Mouse (Mus musculus): ENCODE data around the gene Stxbp2. TPM values are rescaled to one million over a fixed set of nuclear protein-coding genes. Genes with fewer than 3 reads are reported as not detected.

The Stxbp2 gene
- polyA plus RNA-seq, 1 experiment, result 117 TPM

DNA sequence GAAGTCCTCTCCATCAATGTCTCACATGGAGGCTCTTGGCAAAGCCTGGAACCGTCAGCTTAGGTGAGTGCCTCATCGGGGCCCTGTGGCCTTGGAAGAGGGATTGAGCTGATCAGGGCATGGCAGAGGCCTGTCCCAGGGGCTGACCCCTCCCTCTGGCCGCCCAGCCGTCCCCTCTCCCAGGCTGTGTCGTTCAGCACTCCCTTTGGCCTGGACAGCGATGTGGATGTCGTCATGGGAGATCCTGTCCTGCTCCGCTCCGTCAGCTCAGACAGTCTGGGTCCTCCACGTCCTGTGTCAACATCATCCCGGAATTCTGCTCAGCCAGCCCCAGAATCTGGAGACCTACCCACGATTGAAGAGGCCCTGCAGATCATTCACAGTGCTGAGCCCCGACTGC, 27.3 kb upstream of the Stxbp2 start:
- TF ChIP-seq CTCF (IDR thresholded peaks at IDR 0.05; ENCODE audit: borderline replicate concordance, extremely low read depth, insufficient read depth, insufficient read length) (no peak), POLR2A (IDR thresholded peaks at IDR 0.05; ENCODE audit: borderline replicate concordance, extremely low read depth, insufficient read depth, insufficient read length, poor library complexity, severe bottlenecking) (no peak)
- DNase-seq (ENCODE audit: low read depth), result no peak

DNA sequence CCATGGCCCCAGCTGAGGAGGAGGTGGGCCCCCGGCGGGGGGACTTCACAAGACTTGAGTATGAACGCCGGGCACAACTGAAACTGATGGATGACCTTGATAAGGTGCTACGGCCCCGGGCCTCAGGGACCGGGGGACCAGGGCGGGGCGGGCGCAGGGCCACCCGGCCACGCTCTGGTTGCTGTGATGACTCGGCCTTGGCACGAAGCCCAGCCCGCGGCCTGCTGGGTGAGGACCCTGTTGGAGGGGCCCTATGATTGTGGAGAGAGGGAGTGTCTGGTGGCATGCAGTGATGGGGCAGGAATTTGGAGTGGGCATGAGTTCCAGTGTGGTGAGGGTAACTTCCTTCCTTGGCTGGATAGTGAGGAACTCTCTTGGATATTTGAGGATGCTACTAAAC, 24.2 kb upstream of the Stxbp2 start:
- no peak for DNase-seq (ENCODE audit: low read depth)

DNA sequence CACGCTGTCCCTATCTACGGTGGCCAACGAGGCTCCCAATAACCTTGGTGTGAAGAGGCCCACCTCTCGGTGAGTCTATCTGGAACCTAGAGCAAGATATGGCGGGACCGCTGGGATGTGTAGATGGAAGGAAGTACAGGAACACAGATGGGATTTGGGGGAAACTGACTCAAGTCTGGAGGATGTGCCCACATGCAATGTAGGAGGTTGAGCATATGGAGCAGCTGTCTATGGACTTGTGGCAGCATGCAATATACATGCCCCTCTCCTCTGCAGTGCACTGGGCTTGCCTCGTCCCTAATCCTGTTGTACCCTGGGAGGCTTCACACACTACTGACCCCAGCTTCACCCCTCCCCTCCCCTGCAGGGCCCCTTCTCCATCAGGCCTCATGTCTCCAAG, 22.9 kb upstream of the Stxbp2 start:
- no peak for DNase-seq (ENCODE audit: low read depth)
- TF ChIP-seq POLR2A (IDR thresholded peaks at IDR 0.05; ENCODE audit: borderline replicate concordance, extremely low read depth, insufficient read depth, insufficient read length, poor library complexity, severe bottlenecking) (no peak), CTCF (IDR thresholded peaks at IDR 0.05; ENCODE audit: borderline replicate concordance, extremely low read depth, insufficient read depth, insufficient read length) (no peak)

More for the DNA sequence above, 24.2 kb upstream of the Stxbp2 start:
- no peak for TF ChIP-seq POLR2A (IDR thresholded peaks at IDR 0.05; ENCODE audit: borderline replicate concordance, extremely low read depth, insufficient read depth, insufficient read length, poor library complexity, severe bottlenecking)
- TF ChIP-seq CTCF (IDR thresholded peaks at IDR 0.05; ENCODE audit: borderline replicate concordance, extremely low read depth, insufficient read depth, insufficient read length), result no peak

- TF ChIP-seq POLR2A (IDR thresholded peaks at IDR 0.05; ENCODE audit: borderline replicate concordance, extremely low read depth, insufficient read depth, insufficient read length, poor library complexity, severe bottlenecking) (no peak), CTCF (IDR thresholded peaks at IDR 0.05; ENCODE audit: borderline replicate concordance, extremely low read depth, insufficient read depth, insufficient read length) (no peak)
- no peak for DNase-seq (ENCODE audit: low read depth)
Measured at GRCm38 (mm10) chr8:3609046-3609815, 21.5 kb upstream of the Stxbp2 start.

- no peak for DNase-seq (ENCODE audit: low read depth)
- TF ChIP-seq POLR2A (IDR thresholded peaks at IDR 0.05; ENCODE audit: borderline replicate concordance, extremely low read depth, insufficient read depth, insufficient read length, poor library complexity, severe bottlenecking) (no peak), CTCF (IDR thresholded peaks at IDR 0.05; ENCODE audit: borderline replicate concordance, extremely low read depth, insufficient read depth, insufficient read length) (no peak)
Measured at GRCm38 (mm10) chr8:3609816-3610150, 21.0 kb upstream of the Stxbp2 start.

GRCm38 (mm10) chr8:3621199-3621970, 9.4 kb upstream of the Stxbp2 start, which contains the start of the genes Xab2 and Pet100:
TSS of gene Xab2 (minus strand) at chr8:3621316.
TSS of gene Pet100 (plus strand) at chr8:3621548.
- peak; percentile 100 for DNase-seq (ENCODE audit: low read depth)
- no peak for TF ChIP-seq CTCF (IDR thresholded peaks at IDR 0.05; ENCODE audit: borderline replicate concordance, extremely low read depth, insufficient read depth, insufficient read length)
- peak; percentile 42; the same call in 1 of the 2 replicates for TF ChIP-seq POLR2A (IDR thresholded peaks at IDR 0.05; ENCODE audit: borderline replicate concordance, extremely low read depth, insufficient read depth, insufficient read length, poor library complexity, severe bottlenecking)

DNA sequence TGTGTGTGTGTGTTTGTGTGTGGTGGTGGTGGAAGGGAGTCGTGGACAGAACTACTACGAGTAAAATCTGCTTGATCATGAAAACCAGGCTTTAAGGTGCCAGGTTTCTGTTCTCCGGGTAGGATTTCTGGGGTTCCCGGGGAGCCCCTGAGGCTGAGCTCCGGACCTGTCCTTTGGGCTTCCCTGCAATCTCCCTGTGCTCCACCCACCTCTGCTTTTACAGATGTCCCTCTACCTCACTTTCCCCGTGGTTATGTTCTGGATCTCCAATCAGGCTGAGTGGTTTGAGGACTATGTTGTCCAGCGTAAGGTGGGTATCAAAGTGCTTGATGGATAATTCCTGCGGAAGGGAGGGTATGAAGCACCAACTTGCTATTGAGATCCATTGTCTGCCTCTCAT, 8.6 kb upstream of the Stxbp2 start:
- no peak for TF ChIP-seq POLR2A (IDR thresholded peaks at IDR 0.05; ENCODE audit: borderline replicate concordance, extremely low read depth, insufficient read depth, insufficient read length, poor library complexity, severe bottlenecking)
- TF ChIP-seq CTCF (IDR thresholded peaks at IDR 0.05; ENCODE audit: borderline replicate concordance, extremely low read depth, insufficient read depth, insufficient read length), result no peak
- no peak for DNase-seq (ENCODE audit: low read depth)

- no peak for DNase-seq (ENCODE audit: low read depth)
- no peak for TF ChIP-seq CTCF (IDR thresholded peaks at IDR 0.05; ENCODE audit: borderline replicate concordance, extremely low read depth, insufficient read depth, insufficient read length)
- TF ChIP-seq POLR2A (IDR thresholded peaks at IDR 0.05; ENCODE audit: borderline replicate concordance, extremely low read depth, insufficient read depth, insufficient read length, poor library complexity, severe bottlenecking), result no peak
Measured at GRCm38 (mm10) chr8:3625445-3625844, 5.3 kb upstream of the Stxbp2 start, which contains the start of gene Pcp2. TSS of gene Pcp2 (minus strand) at chr8:3625545.

DNA sequence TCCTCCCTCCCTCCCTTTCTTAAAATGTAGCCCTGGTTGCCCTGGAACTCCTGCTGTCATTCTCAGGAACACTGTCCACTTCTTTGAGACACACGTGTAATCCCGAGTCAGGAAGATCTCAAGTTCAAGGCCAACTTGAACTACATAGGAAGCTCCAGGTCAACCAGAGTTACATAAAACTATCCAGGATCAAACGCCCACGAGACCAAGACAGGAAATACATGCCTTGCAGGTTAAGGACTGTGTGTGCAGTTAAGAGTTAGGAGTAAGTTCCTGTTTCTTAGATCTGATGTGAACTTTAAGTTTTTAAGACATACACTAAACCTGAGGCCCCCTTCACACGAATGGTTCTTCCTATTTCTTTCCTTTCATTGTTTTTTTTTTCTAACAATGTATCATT, 3.8 kb upstream of the Stxbp2 start:
- no peak for DNase-seq (ENCODE audit: low read depth)
- TF ChIP-seq CTCF (IDR thresholded peaks at IDR 0.05; ENCODE audit: borderline replicate concordance, extremely low read depth, insufficient read depth, insufficient read length) (no peak), POLR2A (IDR thresholded peaks at IDR 0.05; ENCODE audit: borderline replicate concordance, extremely low read depth, insufficient read depth, insufficient read length, poor library complexity, severe bottlenecking) (no peak)

DNA sequence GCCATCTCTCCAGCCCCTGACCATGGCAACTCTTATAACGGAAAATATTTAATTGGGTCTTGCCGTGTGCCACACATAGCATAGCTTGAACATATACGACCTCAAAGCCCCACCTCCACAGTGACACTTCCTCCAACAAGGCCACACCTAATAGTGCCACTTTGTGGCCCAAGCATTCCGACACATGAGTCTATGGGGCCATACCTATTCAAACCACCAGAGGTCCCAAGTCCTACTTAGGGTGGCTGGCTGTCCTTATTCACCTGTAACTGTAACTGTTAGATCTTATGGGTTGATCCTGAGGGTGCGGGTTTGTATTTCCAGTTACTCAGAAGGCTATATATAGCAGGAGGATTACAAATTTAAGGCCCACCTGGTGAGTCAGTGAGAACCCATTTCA, 2.7 kb upstream of the Stxbp2 start:
- TF ChIP-seq CTCF (IDR thresholded peaks at IDR 0.05; ENCODE audit: borderline replicate concordance, extremely low read depth, insufficient read depth, insufficient read length) (peak; percentile 43; the same call in 1 of the 2 replicates), POLR2A (IDR thresholded peaks at IDR 0.05; ENCODE audit: borderline replicate concordance, extremely low read depth, insufficient read depth, insufficient read length, poor library complexity, severe bottlenecking) (no peak)
- peak; percentile 36 for DNase-seq (ENCODE audit: low read depth)

DNA sequence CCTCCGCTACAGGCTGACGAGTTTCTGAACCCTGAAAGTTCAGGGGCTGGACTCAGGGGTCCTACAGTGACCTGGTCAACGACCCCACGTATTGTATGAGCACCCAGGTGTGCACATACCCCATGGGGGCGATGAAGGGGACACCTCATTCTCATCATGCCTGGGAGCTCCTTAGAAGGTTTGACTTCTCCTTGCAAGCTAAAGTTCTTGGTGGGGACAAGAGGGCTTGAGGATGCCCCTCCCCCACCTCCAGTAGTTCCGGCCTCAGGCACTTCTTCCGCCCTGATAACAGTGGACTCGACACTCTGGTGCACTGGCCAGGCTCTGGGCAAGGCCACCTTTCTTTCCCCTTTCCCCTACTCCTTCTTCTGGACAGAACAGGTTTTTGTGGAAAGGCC, 722 bp downstream of the Stxbp2 start:
- no peak for TF ChIP-seq CTCF (IDR thresholded peaks at IDR 0.05; ENCODE audit: borderline replicate concordance, extremely low read depth, insufficient read depth, insufficient read length)
- TF ChIP-seq POLR2A (IDR thresholded peaks at IDR 0.05; ENCODE audit: borderline replicate concordance, extremely low read depth, insufficient read depth, insufficient read length, poor library complexity, severe bottlenecking), result no peak
- no peak for DNase-seq (ENCODE audit: low read depth)
